Mouse (Mus musculus): ENCODE measurements around the gene Inf2. TPM values are rescaled to one million over a fixed set of nuclear protein-coding genes. Genes with fewer than 3 reads are reported as not detected.

The Inf2 gene
- total and polyA plus RNA-seq, 3 experiments = 13.9 to 131 (median 36.6) TPM

DNA sequence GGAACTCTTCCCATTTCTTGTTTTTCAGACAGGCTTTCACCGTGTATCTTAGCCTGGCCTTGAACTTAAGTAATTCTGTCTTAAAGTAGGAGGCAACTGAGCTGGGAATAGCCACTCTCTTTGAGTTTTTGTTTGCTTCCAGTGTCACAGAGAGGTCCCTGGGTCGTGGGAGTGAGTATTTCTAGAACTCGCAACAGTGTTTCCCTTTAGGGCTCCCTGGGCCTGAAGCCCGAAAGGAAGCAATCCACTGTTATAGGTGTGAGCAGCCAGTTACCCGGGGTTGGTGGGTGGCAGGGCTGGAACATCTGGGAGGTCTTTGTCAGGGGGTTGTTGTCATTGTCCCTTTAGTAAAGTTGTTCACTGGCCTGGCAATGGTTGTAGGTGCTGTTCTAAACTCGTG, 57.6 kb downstream of the Inf2 start:
- H3K79me2 ChIP-seq (replicated peaks; ENCODE audit: control insufficient read depth, extremely low read depth, insufficient read depth, poor library complexity, severe bottlenecking) = peaks cover 15% of the 10 kb centered on the region
- H3K4me2 ChIP-seq (ENCODE audit: insufficient read depth, low read depth, poor library complexity, severe bottlenecking) = peak overlapping the region; percentile 95
- peaks cover 35 to 54% of the 10 kb centered on the region in 2 experiments for H3K36me3 ChIP-seq (replicated peaks in 1 of 2; ENCODE audit: control insufficient read depth in 1 of 2, insufficient read depth in 1 of 2, low read length in 1 of 2)
- H3K27ac ChIP-seq (ENCODE audit: insufficient read depth, low read depth) = no peak overlapping the region
- no peak for DNase-seq (ENCODE audit: extremely low read depth)
- H3K9me3 ChIP-seq (replicated peaks; ENCODE audit: low read length) = no peaks in the 10 kb centered on the region
- dilution Hi-C loops (cut with MboI; ENCODE audit: extremely low pct_ligation_motif_present, extremely low pct_unique_long_range_greater_than_20kb, low sequenced_read_pairs) = no loop called here
- no peaks in the 10 kb centered on the region for H3K27me3 ChIP-seq (replicated peaks)
- in situ Hi-C loops (cut with MboI; ENCODE audit: low pct_ligation_motif_present, low pct_unique_long_range_greater_than_20kb, low sequenced_read_pairs) = no loop called here
- TF ChIP-seq HCFC1 (IDR thresholded peaks at IDR 0.05; ENCODE audit: low read depth, low read length) (no peak), POLR2AphosphoS2 (IDR thresholded peaks at IDR 0.05; ENCODE audit: low read depth, low read length) (no peak), NELFE (IDR thresholded peaks at IDR 0.05; ENCODE audit: low read depth, low read length) (no peak)
- peak overlapping the region; percentile 97; the same call in 1 of the 2 replicates for H3K9ac ChIP-seq (ENCODE audit: insufficient read depth, low read depth)
- peaks cover 4 to 23% of the 10 kb centered on the region in 2 experiments; a peak in 3 of 4 replicates for H3K4me1 ChIP-seq (ENCODE audit: control insufficient read depth in 1 of 2, insufficient read depth in 2 of 2)
- peak overlapping the region in 2 of 3 experiments; percentile 79 to 100 for H3K4me3 ChIP-seq (replicated peaks in 1 of 3; ENCODE audit: low read depth in 2 of 3, low read length in 2 of 3, poor library complexity in 1 of 3)

DNA sequence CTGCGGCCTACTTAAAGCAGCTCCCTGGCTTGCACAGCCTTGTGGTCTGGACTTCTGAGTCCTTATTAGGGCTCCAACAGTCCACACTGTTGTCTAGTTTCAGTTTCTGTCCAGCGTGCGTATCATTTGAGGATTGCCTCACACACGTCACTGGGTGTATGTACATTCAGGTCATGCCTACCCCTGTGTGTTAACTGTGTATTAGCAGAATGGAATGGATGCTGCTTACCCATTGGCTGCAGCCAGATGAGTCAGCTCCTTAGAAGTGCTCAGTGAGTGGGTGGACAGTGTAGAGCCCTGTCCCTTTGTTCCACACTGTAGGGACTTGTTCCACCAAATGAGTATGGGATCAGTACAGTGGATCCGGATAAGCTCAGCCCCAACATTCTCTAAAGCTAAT, 59.5 kb downstream of the Inf2 start:
- Histone ChIP-seq H3K9ac (ENCODE audit: insufficient read depth, low read depth) (no peak overlapping the region), H3K4me2 (ENCODE audit: insufficient read depth, low read depth, poor library complexity, severe bottlenecking) (no peak overlapping the region), H3K27ac (ENCODE audit: insufficient read depth, low read depth) (no peak overlapping the region), H3K36me3 (replicated peaks in 1 of 2; ENCODE audit: control insufficient read depth in 1 of 2, insufficient read depth in 1 of 2, low read length in 1 of 2) (peaks cover 51 to 67% of the 10 kb centered on the region in 2 experiments), H3K4me3 (replicated peaks in 1 of 3; ENCODE audit: low read depth in 2 of 3, low read length in 2 of 3, poor library complexity in 1 of 3) (no peak overlapping the region), H3K4me1 (ENCODE audit: control insufficient read depth in 1 of 2, insufficient read depth in 2 of 2) (peaks cover 3 to 23% of the 10 kb centered on the region in 2 experiments; a peak in 3 of 4 replicates), H3K9me3 (replicated peaks; ENCODE audit: low read length) (no peaks in the 10 kb centered on the region), H3K27me3 (replicated peaks) (no peaks in the 10 kb centered on the region), H3K79me2 (replicated peaks; ENCODE audit: control insufficient read depth, extremely low read depth, insufficient read depth, poor library complexity, severe bottlenecking) (peaks cover 15% of the 10 kb centered on the region)
- dilution Hi-C loops (cut with MboI; ENCODE audit: extremely low pct_ligation_motif_present, extremely low pct_unique_long_range_greater_than_20kb, low sequenced_read_pairs) = no loop called here
- no peak for DNase-seq (ENCODE audit: extremely low read depth)
- in situ Hi-C loops (cut with MboI; ENCODE audit: low pct_ligation_motif_present, low pct_unique_long_range_greater_than_20kb, low sequenced_read_pairs) = no loop called here
- TF ChIP-seq CTCF (conservative IDR thresholded peaks at IDR 0.05 in 1 of 2, IDR thresholded peaks at IDR 0.05 in 1 of 2; ENCODE audit: low read depth in 2 of 2, low read length in 2 of 2) (no peak), CHD1 (IDR thresholded peaks at IDR 0.05; ENCODE audit: low read depth, low read length) (no peak), ZMIZ1 (IDR thresholded peaks at IDR 0.05; ENCODE audit: low read depth, low read length) (no peak), EP300 (IDR thresholded peaks at IDR 0.05; ENCODE audit: low read length) (no peak), RAD21 (IDR thresholded peaks at IDR 0.05; ENCODE audit: low read depth, low read length) (no peak), KAT2A (IDR thresholded peaks at IDR 0.05; ENCODE audit: insufficient replicate concordance, low read length) (no peak), POLR2AphosphoS2 (IDR thresholded peaks at IDR 0.05; ENCODE audit: low read depth, low read length) (no peak), MEF2A (IDR thresholded peaks at IDR 0.05; ENCODE audit: borderline replicate concordance, low read depth, low read length) (no peak), TCF12 (IDR thresholded peaks at IDR 0.05; ENCODE audit: low read depth, low read length) (no peak), USF1 (IDR thresholded peaks at IDR 0.05; ENCODE audit: low read depth, low read length) (no peak), PAX5 (IDR thresholded peaks at IDR 0.05; ENCODE audit: low read length) (no peak)

Data from CH12.LX (cell line).